Mouse (Mus musculus) spleen, adult 18-20 months (tissue): Measurements from ENCODE around the gene Hspa1a.
"Not testable (repeated sequence)": the region's sequence is repeated elsewhere in the genome, so short reads cannot be mapped to it uniquely, and the experiment has no call there.

Experiments
- DNase-seq, 2 experiments: peaks; one replicate each; pipeline ENCODE4 v3.0.0; 2022; ENCODE audit warnings: mixed read lengths in 2 of 2

Gene Hspa1a

GRCm38 (mm10) chr17:34972069-34972749, at the start of gene Hspa1a, which contains the start of gene Hspa1l:
Gene Hspa1a, minus strand, starts transcription at chr17:34972156.
Gene Hspa1l, plus strand, starts transcription at chr17:34972703.
- DNase-seq = peak; percentile 54 to 63

- peak; percentile 71 to 90 for DNase-seq
These were observed 49.3 kb upstream of the Hspa1a start for GRCm38 (mm10) chr17:35021163-35021808.

GRCm38 (mm10) chr17:35020551-35020950, 48.6 kb upstream of the Hspa1a start:
- DNase-seq = no peak

- DNase-seq = no peak
These were observed 47.9 kb upstream of the Hspa1a start for GRCm38 (mm10) chr17:35019894-35020293.

GRCm38 (mm10) chr17:35018171-35018570, 46.2 kb upstream of the Hspa1a start:
- DNase-seq = no peak

- DNase-seq = no peak
These were observed 45.7 kb upstream of the Hspa1a start for GRCm38 (mm10) chr17:35017706-35018030.

- DNase-seq = no peak
These were observed 45.1 kb upstream of the Hspa1a start for GRCm38 (mm10) chr17:35016791-35017705.

GRCm38 (mm10) chr17:35016376-35016775, 44.4 kb upstream of the Hspa1a start, which contains the start of gene Vwa7:
Gene Vwa7, plus strand, starts transcription at chr17:35016579.
- no peak for DNase-seq

- DNase-seq = no peak
These were observed 43.3 kb upstream of the Hspa1a start for GRCm38 (mm10) chr17:35015296-35015695.

GRCm38 (mm10) chr17:35013221-35013620, 41.3 kb upstream of the Hspa1a start:
- no peak for DNase-seq

GRCm38 (mm10) chr17:35012430-35012829, 40.5 kb upstream of the Hspa1a start:
- no peak for DNase-seq

- DNase-seq = no peak
These were observed 39.5 kb upstream of the Hspa1a start for GRCm38 (mm10) chr17:35011440-35011839.

- DNase-seq = no peak
These were observed 37.6 kb upstream of the Hspa1a start for GRCm38 (mm10) chr17:35009586-35009985.

GRCm38 (mm10) chr17:35007387-35007991, 35.5 kb upstream of the Hspa1a start:
- DNase-seq = no peak

- DNase-seq = not testable (repeated sequence)
These were observed 33.9 kb upstream of the Hspa1a start for GRCm38 (mm10) chr17:35005902-35006301.

GRCm38 (mm10) chr17:35005158-35005557, 33.2 kb upstream of the Hspa1a start:
- no peak for DNase-seq

- no peak for DNase-seq
These were observed 32.2 kb upstream of the Hspa1a start for GRCm38 (mm10) chr17:35004075-35004717.

- no peak for DNase-seq
These were observed 31.3 kb upstream of the Hspa1a start for GRCm38 (mm10) chr17:35003022-35003838.

GRCm38 (mm10) chr17:35002153-35002865, 30.4 kb upstream of the Hspa1a start:
- DNase-seq = no peak

- DNase-seq = peak; percentile 42 to 46
These were observed 29.6 kb upstream of the Hspa1a start for GRCm38 (mm10) chr17:35001452-35002152.
